Comparison of ENCODE assay signal across 11 mouse cellular contexts in the genomic region with DNA sequence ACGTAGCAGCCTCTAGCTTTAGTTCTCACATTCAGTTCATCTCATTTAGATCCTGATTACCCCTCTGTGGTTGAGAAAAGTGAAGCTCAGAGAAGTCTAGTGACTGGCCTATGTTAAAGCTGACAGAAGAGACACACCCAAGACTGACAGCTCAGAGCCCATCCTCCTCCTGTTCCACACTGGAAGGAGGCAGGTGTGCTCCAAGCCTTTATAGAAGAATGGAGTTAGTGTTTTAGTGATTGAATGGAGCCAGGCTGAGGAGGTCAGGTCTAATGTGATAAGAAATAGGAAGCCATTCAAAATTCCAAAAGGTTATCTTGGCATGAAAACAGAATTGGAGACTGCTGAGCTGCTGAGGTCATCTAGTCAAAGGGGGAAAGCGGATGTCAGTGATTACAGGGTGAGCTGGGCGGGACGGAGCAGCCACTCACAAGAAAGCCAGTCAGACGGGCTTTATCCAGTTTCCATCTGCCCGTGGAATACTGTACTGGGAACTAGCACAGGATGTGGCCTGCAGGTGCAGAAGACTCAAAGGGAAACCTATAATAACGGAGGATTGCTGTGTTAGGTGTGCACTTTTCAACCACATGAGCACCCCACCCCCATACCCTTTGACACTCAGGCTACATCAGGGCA. TPM values are rescaled to one million over a fixed set of nuclear protein-coding genes. Genes with fewer than 3 reads are reported as not detected.
A peak's percentile ranks its signal among the peaks of the same experiment; 100 is the strongest.
DNase-seq lines count a peak whose midpoint lies in the region; ATAC-seq and TF ChIP-seq lines count a peak whose summit lies in the region.
"Had no signal": no experiment of that assay in that cellular context is flagged by ENCODE, and none has a peak within 500 bp of the region (broad histone marks: within the 10 kb centered on the region; RNA-seq: fewer than 3 reads in every experiment).

No protein-coding gene starts in this region.

- TF ChIP-seq CTCF in lung, embryonic 14.5 days (IDR thresholded peaks at IDR 0.05; ENCODE audit: low read depth), result no peak

- 41% methylated on average over 7 of the region's 7 CpGs for WGBS in heart, embryonic 10.5 days
- WGBS in lung, embryonic 14.5 days, result 55% methylated on average over 7 of the region's 7 CpGs
- WGBS in intestine, embryonic 16.5 days, result 61% methylated on average over 7 of the region's 7 CpGs
- WGBS in stomach, embryonic 16.5 days, result 52% methylated on average over 7 of the region's 7 CpGs
- WGBS in hindbrain, embryonic 11.5 days, result 73% methylated on average over 7 of the region's 7 CpGs

- H3K27me3 ChIP-seq in heart, embryonic 10.5 days (ENCODE audit: insufficient read depth, poor library complexity, severe bottlenecking), result no peaks in the 10 kb centered on the region
- H3K27me3 ChIP-seq in lung, embryonic 14.5 days (ENCODE audit: insufficient read depth, low read length), result no peaks in the 10 kb centered on the region
- no peaks in the 10 kb centered on the region for H3K27me3 ChIP-seq in intestine, embryonic 16.5 days (replicated peaks; ENCODE audit: control insufficient read depth, insufficient read depth, low read length)
- no peaks in the 10 kb centered on the region for H3K27me3 ChIP-seq in stomach, embryonic 16.5 days (ENCODE audit: control insufficient read depth, insufficient read depth, low read length)
- no peaks in the 10 kb centered on the region for H3K27me3 ChIP-seq in hindbrain, embryonic 11.5 days (ENCODE audit: control insufficient read depth, insufficient read depth, low read length)
- H3K27me3 ChIP-seq: limb, embryonic 13.5 days had no signal

- no peak overlapping the region for H3K27ac ChIP-seq in heart, embryonic 10.5 days
- H3K27ac ChIP-seq in lung, embryonic 14.5 days (ENCODE audit: low read depth), result no peak overlapping the region
- peak overlapping the region; percentile 62 for H3K27ac ChIP-seq in intestine, embryonic 16.5 days (ENCODE audit: low read length)
- H3K27ac ChIP-seq in stomach, embryonic 16.5 days (ENCODE audit: low read length), result no peak overlapping the region
- no peak overlapping the region for H3K27ac ChIP-seq in hindbrain, embryonic 11.5 days (ENCODE audit: low read depth, low read length)
- H3K27ac ChIP-seq: limb, embryonic 13.5 days had no signal

- H3K4me2 ChIP-seq in lung, embryonic 14.5 days, result no peak overlapping the region
- H3K4me2 ChIP-seq in intestine, embryonic 16.5 days (ENCODE audit: low read depth, low read length), result no peak overlapping the region
- H3K4me2 ChIP-seq in stomach, embryonic 16.5 days (ENCODE audit: low read depth, low read length), result no peak overlapping the region
- no peak overlapping the region for H3K4me2 ChIP-seq in hindbrain, embryonic 11.5 days (replicated peaks; ENCODE audit: low read depth, low read length)
- H3K4me2 ChIP-seq: limb, embryonic 13.5 days had no signal

- peaks cover 28% of the 10 kb centered on the region for H3K4me1 ChIP-seq in heart, embryonic 10.5 days
- no peaks in the 10 kb centered on the region for H3K4me1 ChIP-seq in lung, embryonic 14.5 days (ENCODE audit: insufficient read depth)
- H3K4me1 ChIP-seq in intestine, embryonic 16.5 days (ENCODE audit: control insufficient read depth, insufficient read depth, low read length), result 0 out of 2 replicates have a peak, but pooled peaks cover 3% of the 10 kb centered on the region
- peaks cover 22% of the 10 kb centered on the region for H3K4me1 ChIP-seq in stomach, embryonic 16.5 days (ENCODE audit: control insufficient read depth, insufficient read depth, low read length)
- no peaks in the 10 kb centered on the region for H3K4me1 ChIP-seq in hindbrain, embryonic 11.5 days (replicated peaks; ENCODE audit: control insufficient read depth, insufficient read depth, low read length)

- DNase-seq in heart, adult 11 months, result peak; percentile 94
- no peak for DNase-seq in heart, embryonic 10.5 days (ENCODE audit: low spot score)
- peak; percentile 39 for DNase-seq in lung, embryonic 14.5 days
- no peak for DNase-seq in lung, postnatal 14 days
- DNase-seq in hindbrain, embryonic 11.5 days (ENCODE audit: low spot score), result no peak
- DNase-seq: cerebellum, postnatal 14 days had no signal

- H3K4me3 ChIP-seq in heart, embryonic 10.5 days, result no peak overlapping the region
- no peak overlapping the region for H3K4me3 ChIP-seq in lung, embryonic 14.5 days (ENCODE audit: low read depth, low read length)
- no peak overlapping the region for H3K4me3 ChIP-seq in intestine, embryonic 16.5 days (ENCODE audit: low read length)
- no peak overlapping the region for H3K4me3 ChIP-seq in stomach, embryonic 16.5 days (replicated peaks; ENCODE audit: low read length)
- no peak overlapping the region for H3K4me3 ChIP-seq in hindbrain, embryonic 11.5 days (ENCODE audit: low read depth, low read length)
- H3K4me3 ChIP-seq: limb, embryonic 13.5 days had no signal

- no peaks in the 10 kb centered on the region for H3K9me3 ChIP-seq in heart, embryonic 10.5 days
- no peaks in the 10 kb centered on the region for H3K9me3 ChIP-seq in lung, embryonic 14.5 days (ENCODE audit: low read depth, low read length)
- no peaks in the 10 kb centered on the region for H3K9me3 ChIP-seq in intestine, embryonic 16.5 days (ENCODE audit: control insufficient read depth, low read length)
- no peaks in the 10 kb centered on the region for H3K9me3 ChIP-seq in stomach, embryonic 16.5 days (replicated peaks; ENCODE audit: control insufficient read depth, low read length)
- no peaks in the 10 kb centered on the region for H3K9me3 ChIP-seq in hindbrain, embryonic 11.5 days (ENCODE audit: control insufficient read depth, low read length)
- H3K9me3 ChIP-seq: limb, embryonic 13.5 days had no signal

- no peak overlapping the region for H3K9ac ChIP-seq in lung, embryonic 14.5 days
- no peak overlapping the region for H3K9ac ChIP-seq in intestine, embryonic 16.5 days (ENCODE audit: low read depth, low read length)
- H3K9ac ChIP-seq in stomach, embryonic 16.5 days (ENCODE audit: low read length), result no peak overlapping the region
- H3K9ac ChIP-seq in hindbrain, embryonic 11.5 days (ENCODE audit: low read depth, low read length), result no peak overlapping the region
- H3K9ac ChIP-seq: limb, embryonic 13.5 days had no signal

- ATAC-seq in lung, embryonic 14.5 days (ENCODE audit: insufficient read depth), result peak; percentile 57
- peak; percentile 70 for ATAC-seq in intestine, embryonic 16.5 days
- ATAC-seq in stomach, embryonic 16.5 days (ENCODE audit: insufficient read depth, low FRiP score), result peak; percentile 71; the same call in 1 of the 2 replicates
- ATAC-seq in hindbrain, embryonic 11.5 days (ENCODE audit: low FRiP score), result no peak
- ATAC-seq in activated CD4-positive, CD25-positive, alpha-beta regulatory T cell, adult 4 months, result no peak

- peaks cover 28% of the 10 kb centered on the region for H3K36me3 ChIP-seq in heart, embryonic 10.5 days
- H3K36me3 ChIP-seq in lung, embryonic 14.5 days (ENCODE audit: insufficient read depth), result peaks cover 24% of the 10 kb centered on the region
- H3K36me3 ChIP-seq in intestine, embryonic 16.5 days (ENCODE audit: control insufficient read depth, insufficient read depth, low read length), result peaks cover 4% of the 10 kb centered on the region; the same call in 1 of the 2 replicates
- H3K36me3 ChIP-seq in stomach, embryonic 16.5 days (ENCODE audit: control insufficient read depth, insufficient read depth, low read length), result peaks cover 15% of the 10 kb centered on the region; the same call in 1 of the 2 replicates
- H3K36me3 ChIP-seq in hindbrain, embryonic 11.5 days (ENCODE audit: control insufficient read depth, insufficient read depth, low read length), result no peaks in the 10 kb centered on the region
- H3K36me3 ChIP-seq: G1E had no signal

RNA-seq across cellular contexts. Expression of a gene that starts 36.6 kb away (rescaled TPM):
- 12.1 and 15.6 TPM in 2 replicates for polyA plus RNA-seq in heart, embryonic 10.5 days (2016; fragmentation: Nextera tagmentation; extraction: Ambion mirVana)
- polyA plus RNA-seq in lung, embryonic 14.5 days (2014; fragmentation: Nextera tagmentation; extraction: Ambion mirVana), result 21.8 and 22.3 TPM in 2 replicates
- polyA plus RNA-seq in intestine, embryonic 16.5 days (2015; fragmentation: Nextera tagmentation; extraction: Ambion mirVana), result 25.3 and 29.5 TPM in 2 replicates
- 25.0 and 29.3 TPM in 2 replicates for polyA plus RNA-seq in stomach, embryonic 16.5 days (2015; fragmentation: Nextera tagmentation; extraction: Ambion mirVana)
- polyA plus RNA-seq in hindbrain, embryonic 11.5 days (2014; fragmentation: Nextera tagmentation; extraction: Ambion mirVana), result 48.8 and 51.8 TPM in 2 replicates
- under 1 TPM; 0.60 to 0.84 TPM for polyA plus RNA-seq in activated CD4-positive, CD25-positive, alpha-beta regulatory T cell, adult 4 months (2017; shearing (Covaris generic))
- polyA plus RNA-seq: G1E had no signal

Comparison
In these comparisons a context has a peak if more than half of its experiments do, and no peak if none do; other contexts are left out.
1. DNase-seq: peak in heart, adult 11 months (single experiment) and lung, embryonic 14.5 days (single experiment); none in heart, embryonic 10.5 days (single experiment), lung, postnatal 14 days (single experiment) and hindbrain, embryonic 11.5 days (single experiment).
2. ATAC-seq: peak in lung, embryonic 14.5 days (single experiment), intestine, embryonic 16.5 days (single experiment) and stomach, embryonic 16.5 days (single experiment); none in hindbrain, embryonic 11.5 days (single experiment) and activated CD4-positive, CD25-positive, alpha-beta regulatory T cell, adult 4 months (single experiment).